Mouse (Mus musculus): ENCODE data around the gene Clgn. TPM values are rescaled to one million over a fixed set of nuclear protein-coding genes. Genes with fewer than 3 reads are reported as not detected.

The Clgn gene
- polyA plus RNA-seq, 1 experiment from 2014 or later, result 5.0 TPM

DNA sequence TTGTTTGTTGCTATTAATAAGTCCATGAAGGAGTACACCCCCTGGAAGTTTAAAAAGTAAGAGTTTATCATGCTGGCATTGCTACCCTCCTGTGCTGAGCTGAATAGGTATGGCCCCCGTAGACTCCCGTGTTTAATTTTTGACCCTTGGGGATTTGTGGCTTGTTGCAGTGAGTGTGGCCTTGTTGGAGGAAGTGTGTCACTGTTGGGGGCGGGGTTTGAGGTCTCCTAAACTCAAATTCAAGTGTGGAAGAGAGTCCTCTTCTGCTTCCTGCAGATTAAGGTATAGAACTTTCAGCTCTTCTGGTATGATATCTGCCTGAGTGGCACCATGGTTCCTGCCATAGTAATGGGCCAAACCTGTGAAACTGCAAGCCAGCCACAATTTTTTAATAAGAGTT is 69.9 kb downstream of the Clgn start:
- ATAC-seq, result no peak
- WGBS, result 71% methylated on average over 3 of the region's 3 CpGs
- no peak overlapping the region for H3K9ac ChIP-seq (ENCODE audit: low read length)
- H3K9me3 ChIP-seq (replicated peaks; ENCODE audit: control insufficient read depth, low read length), result no peaks in the 10 kb centered on the region
- H3K36me3 ChIP-seq (ENCODE audit: control insufficient read depth, insufficient read depth, low read length), result no peaks in the 10 kb centered on the region
- no peak overlapping the region for H3K4me3 ChIP-seq (ENCODE audit: low read depth, low read length)
- no peak overlapping the region for H3K27ac ChIP-seq (ENCODE audit: low read depth, low read length)
- no peak for DNase-seq (ENCODE audit: low spot score)
- H3K4me2 ChIP-seq (ENCODE audit: low read length), result no peak overlapping the region
- H3K27me3 ChIP-seq (replicated peaks; ENCODE audit: control insufficient read depth, insufficient read depth, low read length), result no peaks in the 10 kb centered on the region
- no peaks in the 10 kb centered on the region for H3K4me1 ChIP-seq (ENCODE audit: control insufficient read depth, insufficient read depth, low read length)

Other genes with a start within 250 kb of the Clgn start
- 16.6 and 18.8 TPM in 2 replicates for gene Tbc1d9, start 224.5 kb upstream of the Clgn start, polyA plus RNA-seq (2014; fragmentation: Nextera tagmentation; extraction: Ambion mirVana)
- 7.9 and 8.2 TPM in 2 replicates for gene Gm10645, start 223.7 kb upstream of the Clgn start, polyA plus RNA-seq (2014; fragmentation: Nextera tagmentation; extraction: Ambion mirVana)
- 0.14 and 0.30 TPM in 2 replicates for gene Ucp1, start 99.5 kb upstream of the Clgn start, polyA plus RNA-seq (2014; fragmentation: Nextera tagmentation; extraction: Ambion mirVana)
- 24.9 and 29.6 TPM in 2 replicates for gene Elmod2, start 57.4 kb upstream of the Clgn start, polyA plus RNA-seq (2014; fragmentation: Nextera tagmentation; extraction: Ambion mirVana)
- not detected in 2 replicates for gene Mgat4d, start 41.4 kb upstream of the Clgn start, polyA plus RNA-seq (2014; fragmentation: Nextera tagmentation; extraction: Ambion mirVana)
- gene Scoc, start 68.5 kb downstream of the Clgn start, polyA plus RNA-seq (2014; fragmentation: Nextera tagmentation; extraction: Ambion mirVana), result 232 and 263 TPM in 2 replicates
- gene Olfr370, start 145.9 kb downstream of the Clgn start, polyA plus RNA-seq (2014; fragmentation: Nextera tagmentation; extraction: Ambion mirVana), result not detected in 2 replicates
- gene Ndufb7, start 176.8 kb downstream of the Clgn start, polyA plus RNA-seq (2014; fragmentation: Nextera tagmentation; extraction: Ambion mirVana), result 370 and 449 TPM in 2 replicates
- 806 and 815 TPM in 2 replicates for gene Tecr, start 218.1 kb downstream of the Clgn start, polyA plus RNA-seq (2014; fragmentation: Nextera tagmentation; extraction: Ambion mirVana)
- 30.1 and 43.0 TPM in 2 replicates for gene Dnajb1, start 218.3 kb downstream of the Clgn start, polyA plus RNA-seq (2014; fragmentation: Nextera tagmentation; extraction: Ambion mirVana)

All from forebrain, embryonic 14.5 days (tissue).